Mouse (Mus musculus): ENCODE data around the gene A430005L14Rik. TPM values are rescaled to one million over a fixed set of nuclear protein-coding genes. Genes with fewer than 3 reads are reported as not detected.
A peak's percentile ranks its signal among the peaks of the same experiment; 100 is the strongest.

Gene A430005L14Rik
- total RNA-seq (2012; rRNA removed) (41.8 and 42.3 TPM in 2 replicates), total RNA-seq (2014; rRNA removed) (46.5 and 48.9 TPM in 2 replicates), polyA plus RNA-seq (2012; ENCODE audit: insufficient read length, low read depth) (26.2 and 26.8 TPM in 2 replicates)

GRCm38 (mm10) chr4:153956569-153957405 lies at the start of gene A430005L14Rik:
Gene A430005L14Rik, plus strand, starts transcription at chr4:153957237.
- Histone ChIP-seq H3K9ac (ENCODE audit: insufficient read depth, low read depth) (peak within 1 kb of the TSS; percentile 63), H3K27me3 (replicated peaks) (no peaks in the 10 kb centered on the region), H3K4me3 (replicated peaks in 1 of 3; ENCODE audit: low read depth in 2 of 3, low read length in 2 of 3, poor library complexity in 1 of 3) (peak within 1 kb of the TSS; percentile 83 to 91 (median 83)), H3K36me3 (replicated peaks in 1 of 2; ENCODE audit: control insufficient read depth in 1 of 2, insufficient read depth in 1 of 2, low read length in 1 of 2) (peaks cover 21 to 48% of the 10 kb centered on the region in 2 experiments), H3K4me1 (ENCODE audit: control insufficient read depth in 1 of 2, insufficient read depth in 2 of 2) (peaks cover 5 to 33% of the 10 kb centered on the region in 2 experiments), H3K4me2 (ENCODE audit: insufficient read depth, low read depth, poor library complexity, severe bottlenecking) (peak within 1 kb of the TSS; percentile 53), H3K9me3 (replicated peaks; ENCODE audit: low read length) (no peaks in the 10 kb centered on the region), H3K27ac (ENCODE audit: insufficient read depth, low read depth) (peak within 1 kb of the TSS; percentile 62), H3K79me2 (replicated peaks; ENCODE audit: control insufficient read depth, extremely low read depth, insufficient read depth, poor library complexity, severe bottlenecking) (no peaks in the 10 kb centered on the region)
- in situ Hi-C loops (cut with MboI; ENCODE audit: low pct_ligation_motif_present, low pct_unique_long_range_greater_than_20kb, low sequenced_read_pairs) = no loop called here
- dilution Hi-C loops (cut with MboI; ENCODE audit: extremely low pct_ligation_motif_present, extremely low pct_unique_long_range_greater_than_20kb, low sequenced_read_pairs) = no loop called here
- peak; percentile 96 for DNase-seq (ENCODE audit: extremely low read depth)
- TF ChIP-seq KAT2A (IDR thresholded peaks at IDR 0.05; ENCODE audit: insufficient replicate concordance, low read length) (peak; percentile 87), CHD1 (IDR thresholded peaks at IDR 0.05; ENCODE audit: low read depth, low read length) (no peak), TBP (conservative IDR thresholded peaks at IDR 0.05; ENCODE audit: low read depth, low read length) (peak; percentile 63; the same call in 1 of the 2 replicates), MAFK (IDR thresholded peaks at IDR 0.05; ENCODE audit: insufficient replicate concordance, low read length) (no peak), BHLHE40 (IDR thresholded peaks at IDR 0.05; ENCODE audit: low read depth, low read length) (peak; percentile 96), ZKSCAN1 (IDR thresholded peaks at IDR 0.05; ENCODE audit: borderline replicate concordance, low read depth, low read length) (no peak), ELF1 (IDR thresholded peaks at IDR 0.05; ENCODE audit: low read depth, low read length) (peak; percentile 80), PAX5 (IDR thresholded peaks at IDR 0.05; ENCODE audit: low read length) (no peak), USF1 (IDR thresholded peaks at IDR 0.05; ENCODE audit: low read depth, low read length) (peak; percentile 98), NELFE (IDR thresholded peaks at IDR 0.05; ENCODE audit: low read depth, low read length) (peak; percentile 28; the same call in 1 of the 2 replicates), MEF2A (IDR thresholded peaks at IDR 0.05; ENCODE audit: borderline replicate concordance, low read depth, low read length) (0 out of 2 replicates have a peak, but pooled peaks have one; percentile 38), HCFC1 (IDR thresholded peaks at IDR 0.05; ENCODE audit: low read depth, low read length) (peak; percentile 88), POLR2A (IDR thresholded peaks at IDR 0.05; ENCODE audit: low read depth, low read length) (peak; percentile 71; the same call in 1 of the 2 replicates), ZMIZ1 (IDR thresholded peaks at IDR 0.05; ENCODE audit: low read depth, low read length) (peak; percentile 44; the same call in 1 of the 2 replicates), ETS1 (conservative IDR thresholded peaks at IDR 0.05; ENCODE audit: low read depth, low read length) (peak; percentile 11; the same call in 1 of the 2 replicates), MXI1 (IDR thresholded peaks at IDR 0.05; ENCODE audit: low read depth, low read length) (no peak), GABPA (IDR thresholded peaks at IDR 0.05; ENCODE audit: insufficient replicate concordance, low read depth, low read length) (no peak), POLR2AphosphoS2 (IDR thresholded peaks at IDR 0.05; ENCODE audit: low read depth, low read length) (no peak), UBTF (IDR thresholded peaks at IDR 0.05; ENCODE audit: low read depth, low read length) (peak; percentile 52; the same call in 1 of the 2 replicates), TCF12 (IDR thresholded peaks at IDR 0.05; ENCODE audit: low read depth, low read length) (peak; percentile 63), USF2 (conservative IDR thresholded peaks at IDR 0.05; ENCODE audit: low read depth, low read length) (peak; percentile 89), EP300 (IDR thresholded peaks at IDR 0.05; ENCODE audit: low read length) (no peak; the same call in 1 of the 2 replicates), ZC3H11A (IDR thresholded peaks at IDR 0.05; ENCODE audit: low read depth, low read length) (no peak), RCOR1 (conservative IDR thresholded peaks at IDR 0.05; ENCODE audit: low read depth, low read length) (peak; percentile 95), CHD2 (IDR thresholded peaks at IDR 0.05; ENCODE audit: low read length) (peak; percentile 23; the same call in 1 of the 2 replicates), JUND (conservative IDR thresholded peaks at IDR 0.05; ENCODE audit: low read depth, low read length) (no peak), SMC3 (IDR thresholded peaks at IDR 0.05; ENCODE audit: low read depth, low read length) (no peak; the same call in none of the 2 replicates), JUN (IDR thresholded peaks at IDR 0.05; ENCODE audit: insufficient read depth, low read depth, low read length) (no peak), ZNF384 (IDR thresholded peaks at IDR 0.05; ENCODE audit: low read depth, low read length) (no peak), MYC (IDR thresholded peaks at IDR 0.05; ENCODE audit: low read depth, low read length) (peak; percentile 78), SIN3A (IDR thresholded peaks at IDR 0.05; ENCODE audit: low read length) (peak; percentile 42), NRF1 (IDR thresholded peaks at IDR 0.05; ENCODE audit: low read depth, low read length) (peak; percentile 86), MAX (IDR thresholded peaks at IDR 0.05; ENCODE audit: low read length) (peak; percentile 98), E2F4 (IDR thresholded peaks at IDR 0.05; ENCODE audit: insufficient replicate concordance, low read depth, low read length) (peak; percentile 90; the same call in 1 of the 2 replicates), MAZ (IDR thresholded peaks at IDR 0.05; ENCODE audit: low read depth, low read length) (peak; percentile 30; the same call in 1 of the 2 replicates), RAD21 (IDR thresholded peaks at IDR 0.05; ENCODE audit: low read depth, low read length) (peak; percentile 16), CTCF (conservative IDR thresholded peaks at IDR 0.05 in 1 of 2, IDR thresholded peaks at IDR 0.05 in 1 of 2; ENCODE audit: low read depth in 2 of 2, low read length in 2 of 2) (peak in 1 of 2 experiments; percentile 31; a peak in 2 of 4 replicates)

Measured in CH12.LX (cell line).